Mouse (Mus musculus) cerebellum, adult 2 months (tissue): Measurements from ENCODE around the gene Myo1e.

Source experiments
- CTCF ChIP-seq: fragments of 200-500 bp; IDR thresholded peaks from 2 replicates; pipeline ENCODE4 v1.5.1; 2011; ENCODE audit warnings: low read depth, mild to moderate bottlenecking, control low read depth, low read length, moderate library complexity, borderline replicate concordance; ENCODE audit not compliant: insufficient read depth
- POLR2A ChIP-seq: fragments of 200-500 bp; IDR thresholded peaks from 2 replicates; pipeline ENCODE4 v1.6.1; 2011; ENCODE audit warnings: low read length, control low read depth, borderline replicate concordance; ENCODE audit not compliant: insufficient read depth

DNA sequence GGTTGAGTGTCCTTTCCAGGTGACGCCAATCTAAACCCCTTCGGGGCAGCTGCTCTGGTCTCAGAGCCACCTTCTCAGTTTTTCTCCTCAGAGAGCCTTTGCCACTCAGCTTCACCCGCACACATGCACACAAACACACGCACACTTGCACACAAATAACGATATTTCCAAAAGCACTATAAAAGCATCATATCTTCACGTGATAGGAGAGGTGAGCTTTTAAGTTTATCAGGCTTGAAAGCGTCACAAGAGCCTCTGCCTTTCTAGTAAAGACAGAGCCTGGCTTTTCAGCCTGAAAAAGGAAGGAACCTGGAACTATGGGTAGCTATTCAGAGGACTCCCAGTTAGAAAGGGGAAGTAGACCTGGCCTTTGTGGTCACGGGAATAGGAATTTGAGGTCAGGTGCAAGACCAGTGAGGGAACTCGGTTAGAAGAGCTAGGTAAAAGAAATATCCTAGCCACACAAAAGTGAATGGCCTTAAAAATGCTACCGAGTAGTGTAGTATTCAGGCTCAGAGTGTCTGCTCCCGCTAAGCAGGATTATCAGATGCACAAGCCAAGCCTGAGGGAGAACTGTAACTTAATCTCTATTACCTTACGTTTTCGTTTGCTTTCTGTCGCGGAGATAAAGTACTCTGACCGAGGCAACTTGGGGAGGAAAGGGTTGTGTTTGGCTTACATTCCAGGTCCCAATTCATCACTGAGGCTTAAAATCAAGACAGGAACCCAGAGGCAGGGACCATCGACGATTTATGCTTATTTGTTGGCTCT is 178.0 kb downstream of the Myo1e start:
- no peak for TF ChIP-seq POLR2A
- no peak for TF ChIP-seq CTCF
